Mouse (Mus musculus) stomach, postnatal 0 days (tissue): ENCODE measurements around the gene Sectm1a. TPM values are rescaled to one million over a fixed set of nuclear protein-coding genes. Genes with fewer than 3 reads are reported as not detected.
"Not testable (repeated sequence)": the region's sequence is repeated elsewhere in the genome, so short reads cannot be mapped to it uniquely, and the experiment has no call there.

Experiments
- ATAC-seq: fragments of 200-750 bp; cut with Nextera tagmentation; 2 replicates; pipeline ENCODE4 v1.8.0; 2017; ENCODE audit not compliant: low FRiP score, low TSS enrichment
- DNase-seq: peaks from one replicate; pipeline ENCODE4 v3.0.0-alpha.2; 2016; ENCODE audit warnings: low spot score
- H3K27ac ChIP-seq: fragments of 300-500 bp; sonication (generic); replicated peaks from 2 replicates; pipeline ENCODE4 v1.5.1; 2014; ENCODE audit warnings: mild to moderate bottlenecking, control low read depth
- H3K27me3 ChIP-seq: fragments of 300-500 bp; sonication (generic); 2 replicates; pipeline ENCODE4 v1.6.1; 2014; ENCODE audit warnings: low read length; ENCODE audit not compliant: control insufficient read depth, insufficient read depth
- H3K36me3 ChIP-seq: fragments of 300-500 bp; sonication (generic); 2 replicates; pipeline ENCODE4 v1.6.1; 2014; ENCODE audit warnings: low read length, mixed read lengths; ENCODE audit not compliant: control insufficient read depth, insufficient read depth
- H3K4me1 ChIP-seq: fragments of 300-500 bp; sonication (generic); replicated peaks from 2 replicates; pipeline ENCODE4 v1.6.1; 2014; ENCODE audit warnings: antibody characterized with exemption; ENCODE audit not compliant: control insufficient read depth, insufficient read depth
- H3K4me2 ChIP-seq: fragments of 300-500 bp; sonication (generic); replicated peaks from 2 replicates; pipeline ENCODE4 v1.6.1; 2014; ENCODE audit warnings: low read depth, mild to moderate bottlenecking, control low read depth, moderate library complexity
- H3K4me3 ChIP-seq: fragments of 300-500 bp; sonication (generic); 2 replicates; pipeline ENCODE4 v1.5.1; 2014; ENCODE audit warnings: low read depth, low read length, control low read depth
- H3K9ac ChIP-seq: fragments of 300-500 bp; sonication (generic); 2 replicates; pipeline ENCODE4 v1.6.1; 2014; ENCODE audit warnings: mild to moderate bottlenecking, low read length, control low read depth, mixed read lengths
- H3K9me3 ChIP-seq: fragments of 300-500 bp; sonication (generic); 2 replicates; pipeline ENCODE4 v1.6.1; 2016; ENCODE audit warnings: low read length; ENCODE audit not compliant: control insufficient read depth
- CTCF ChIP-seq: IDR thresholded peaks from 2 replicates; pipeline ENCODE4 v1.5.1; 2016; ENCODE audit warnings: antibody characterized with exemption, low read depth, mild to moderate bottlenecking, moderate library complexity
- EP300 ChIP-seq: optimal IDR thresholded peaks from 2 replicates; pipeline ENCODE3; 2016; ENCODE audit warnings: antibody characterized with exemption
- WGBS: fragments of 180-500 bp; shearing (Covaris S2); extraction: QIAGEN DNeasy Blood & Tissue Kit; methylation state at CpG from one replicate; pipeline ENCODE4 v1.1.7; 2014; 5-methylcytosine and 5-hydroxymethylcytosine counted together
- polyA plus RNA-seq: library from polyadenylated mRNA; unstranded; fragments of >200 nt; fragmentation: Nextera tagmentation; extraction: Ambion mirVana; gene quantifications from 2 replicates; pipeline ENCODE4 v1.2.1, GENCODE M21; 2015

Gene Sectm1a
- polyA plus RNA-seq, 1 experiment from 2014 or later = 11.8 TPM

DNA sequence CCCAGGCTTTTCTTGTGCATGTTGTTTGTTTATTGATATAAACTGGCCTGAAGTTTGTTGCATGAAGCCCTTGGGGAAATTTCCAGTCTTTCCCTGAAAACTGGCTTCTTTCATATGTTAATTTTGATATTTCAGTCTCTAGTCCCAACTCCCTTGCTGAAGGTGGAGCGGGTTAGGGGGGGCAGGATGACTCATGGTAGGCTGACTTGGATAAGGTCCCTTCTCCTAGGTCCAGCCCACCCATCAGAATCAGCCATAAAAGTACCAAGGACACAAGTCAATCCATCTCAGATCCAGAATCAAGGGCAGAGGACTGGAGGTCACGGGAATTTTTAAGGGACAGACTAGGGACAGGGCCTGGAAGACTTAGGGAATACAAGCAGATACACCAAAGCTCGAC lies 30.0 kb upstream of the Sectm1a start:
- no peaks in the 10 kb centered on the region for H3K27me3 ChIP-seq
- no peak for ATAC-seq
- H3K4me3 ChIP-seq = no peak overlapping the region
- H3K9ac ChIP-seq = no peak overlapping the region
- H3K4me1 ChIP-seq = no peaks in the 10 kb centered on the region
- no peak for DNase-seq
- no peak overlapping the region for H3K27ac ChIP-seq
- TF ChIP-seq CTCF (no peak), EP300 (no peak)
- H3K36me3 ChIP-seq = no peaks in the 10 kb centered on the region
- WGBS = 81% methylated on average over 3 of the region's 3 CpGs
- no peaks in the 10 kb centered on the region for H3K9me3 ChIP-seq
- no peak overlapping the region for H3K4me2 ChIP-seq

DNA sequence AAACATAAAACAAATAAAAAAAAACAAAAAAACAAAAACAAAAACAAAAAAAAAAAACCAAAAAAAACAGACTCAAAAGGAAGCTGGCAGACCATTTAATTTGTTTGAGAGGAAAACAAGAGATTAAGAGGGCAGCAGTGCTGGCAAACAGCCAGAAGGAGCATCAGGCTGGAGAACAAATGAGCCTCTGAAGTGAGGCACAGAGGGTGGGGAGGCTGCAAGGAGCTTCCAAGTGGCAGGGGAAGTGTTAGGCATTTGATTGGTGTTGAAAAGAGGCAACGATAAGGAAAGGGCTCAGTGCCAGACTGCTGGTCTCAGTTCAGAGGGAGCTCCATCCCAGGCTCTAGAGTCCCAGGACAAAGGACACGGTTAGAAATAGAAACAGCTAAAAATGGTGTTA lies 29.0 kb upstream of the Sectm1a start:
- Histone ChIP-seq H3K27ac (no peak overlapping the region), H3K4me1 (no peaks in the 10 kb centered on the region), H3K4me2 (no peak overlapping the region), H3K36me3 (no peaks in the 10 kb centered on the region), H3K9me3 (no peaks in the 10 kb centered on the region), H3K9ac (no peak overlapping the region), H3K4me3 (no peak overlapping the region), H3K27me3 (no peaks in the 10 kb centered on the region)
- TF ChIP-seq EP300 (no peak), CTCF (no peak)
- peak; percentile 66 for DNase-seq
- WGBS = 16% methylated on average over 2 of the region's 2 CpGs
- peak; percentile 71 for ATAC-seq

DNA sequence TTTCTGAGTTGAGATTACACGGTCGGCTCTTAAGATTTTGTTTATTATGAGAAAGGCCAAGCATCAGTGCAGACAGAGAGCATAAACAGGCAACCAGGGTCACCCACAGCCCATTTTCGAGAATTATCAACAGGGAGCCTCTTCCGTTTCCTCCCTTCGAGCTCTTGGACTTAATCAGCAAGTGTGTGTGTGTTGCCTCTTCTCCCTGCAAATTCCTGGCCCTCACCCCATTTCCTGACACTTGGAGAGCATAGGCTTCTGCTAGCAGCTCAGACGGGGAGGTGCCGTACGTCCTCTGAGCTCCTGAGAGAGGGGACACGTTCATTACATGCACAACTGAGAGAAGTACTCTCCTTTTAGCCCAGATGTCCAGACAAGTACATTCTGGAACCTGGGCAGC lies 27.0 kb upstream of the Sectm1a start:
- no peak overlapping the region for H3K4me2 ChIP-seq
- H3K27me3 ChIP-seq = no peaks in the 10 kb centered on the region
- no peak overlapping the region for H3K9ac ChIP-seq
- TF ChIP-seq CTCF (no peak), EP300 (no peak)
- H3K9me3 ChIP-seq = no peaks in the 10 kb centered on the region
- no peak overlapping the region for H3K4me3 ChIP-seq
- H3K36me3 ChIP-seq = no peaks in the 10 kb centered on the region
- DNase-seq (no peak), ATAC-seq (no peak)
- H3K27ac ChIP-seq = no peak overlapping the region
- H3K4me1 ChIP-seq = no peaks in the 10 kb centered on the region
- WGBS = 24% methylated on average over 9 of the region's 9 CpGs

DNA sequence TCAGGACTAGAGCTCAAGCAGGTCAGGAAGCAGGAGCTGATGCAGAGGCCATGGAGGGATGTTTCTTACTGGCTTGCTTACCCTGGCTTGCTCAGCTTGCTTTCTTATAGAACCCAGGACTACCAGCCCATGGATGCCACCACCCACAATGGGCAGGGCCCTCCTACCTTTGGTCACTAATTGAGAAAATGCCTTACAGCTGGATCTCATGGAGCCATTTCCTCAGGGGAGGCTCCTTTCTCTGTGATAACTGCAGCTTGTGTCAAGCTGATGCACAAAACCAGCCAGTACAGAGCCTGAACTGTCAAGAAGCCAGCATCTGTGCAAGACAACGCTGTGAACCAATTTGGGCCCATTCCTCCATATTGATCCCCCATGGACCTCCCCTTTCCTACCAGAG lies 26.2 kb upstream of the Sectm1a start:
- 80% methylated on average over 1 of the region's 1 CpGs for WGBS
- DNase-seq, H3K36me3 ChIP-seq, H3K9ac ChIP-seq, H3K27me3 ChIP-seq, ATAC-seq, H3K4me1 ChIP-seq, H3K4me2 ChIP-seq, H3K27ac ChIP-seq, H3K9me3 ChIP-seq, H3K4me3 ChIP-seq: not testable (repeated sequence)

DNA sequence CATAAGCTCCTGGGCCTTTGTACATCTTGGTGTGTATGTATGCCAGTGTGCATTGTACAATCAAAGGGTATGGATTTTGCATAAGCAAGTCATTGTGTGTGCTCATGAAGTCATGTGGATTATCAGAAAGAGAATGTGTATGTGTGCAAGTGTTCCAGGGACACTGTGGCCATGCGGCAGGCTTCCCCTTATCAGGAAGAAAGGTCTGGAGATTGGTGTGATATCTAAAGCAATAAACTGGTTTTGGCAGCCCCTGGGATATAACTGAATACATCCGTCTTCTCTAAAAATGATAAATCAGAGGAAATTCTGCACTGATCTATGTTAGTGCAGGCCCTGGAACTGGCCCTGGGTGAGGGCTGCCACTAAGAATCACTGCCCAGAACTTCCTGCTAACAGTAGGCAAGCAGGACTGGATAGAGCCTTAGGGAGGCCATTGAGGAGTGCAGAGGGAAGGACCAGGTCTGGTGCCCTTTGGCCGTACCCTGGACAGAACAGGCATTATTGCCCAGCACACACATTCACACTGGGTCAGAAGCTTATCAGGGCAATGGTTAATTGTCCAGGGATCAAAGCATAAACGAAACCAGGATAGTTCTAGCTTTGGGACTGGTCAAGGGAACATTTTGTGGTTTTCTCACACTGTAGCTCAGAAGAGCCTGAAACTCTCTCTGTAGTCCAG lies 20.2 kb upstream of the Sectm1a start:
- H3K9ac ChIP-seq = no peak overlapping the region
- H3K9me3 ChIP-seq = no peaks in the 10 kb centered on the region
- ATAC-seq = no peak
- no peaks in the 10 kb centered on the region for H3K4me1 ChIP-seq
- TF ChIP-seq EP300 = no peak
- TF ChIP-seq CTCF = no peak
- 83% methylated on average over 4 of the region's 4 CpGs for WGBS
- H3K36me3 ChIP-seq = no peaks in the 10 kb centered on the region
- H3K27me3 ChIP-seq = no peaks in the 10 kb centered on the region
- H3K27ac ChIP-seq = no peak overlapping the region
- no peak overlapping the region for H3K4me2 ChIP-seq
- H3K4me3 ChIP-seq = no peak overlapping the region
- DNase-seq = no peak

DNA sequence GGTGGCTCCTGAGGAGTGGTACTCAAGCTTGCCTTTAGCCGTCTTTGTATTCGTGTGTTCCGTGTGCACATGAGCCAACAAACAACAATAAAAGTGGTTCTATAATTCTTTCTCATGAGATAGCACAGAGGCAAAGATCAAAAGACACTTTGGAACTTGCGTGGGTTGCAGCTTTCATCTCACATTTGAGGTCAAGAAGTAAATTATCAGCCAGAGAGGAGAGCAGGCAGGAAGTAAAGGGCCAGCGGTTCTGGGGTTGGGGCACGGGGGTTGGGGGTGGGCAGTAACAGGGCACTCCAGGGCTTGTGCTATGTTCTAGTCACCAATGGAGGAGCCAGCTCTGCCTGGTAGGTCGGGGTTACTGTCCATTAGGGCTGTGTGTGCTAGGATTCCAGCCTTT lies 19.7 kb upstream of the Sectm1a start:
- Histone ChIP-seq H3K4me3 (no peak overlapping the region), H3K27me3 (no peaks in the 10 kb centered on the region), H3K9me3 (no peaks in the 10 kb centered on the region), H3K27ac (no peak overlapping the region), H3K4me2 (no peak overlapping the region), H3K9ac (no peak overlapping the region), H3K36me3 (no peaks in the 10 kb centered on the region), H3K4me1 (no peaks in the 10 kb centered on the region)
- no peak for DNase-seq
- no peak for ATAC-seq
- no peak for TF ChIP-seq EP300
- no peak for TF ChIP-seq CTCF
- 59% methylated on average over 7 of the region's 7 CpGs for WGBS
